Mouse (Mus musculus): ENCODE measurements around the gene Chrm5.
"Not testable (repeated sequence)": the region's sequence is repeated elsewhere in the genome, so short reads cannot be mapped to it uniquely, and the experiment has no call there.

The Chrm5 gene

GRCm38 (mm10) chr2:112482533-112483333 lies 2.2 kb upstream of the Chrm5 start:
- in situ Hi-C loops (cut with MboI, MseI): loop anchor here (10.0 kb wide), 1 partner anchor 108 kb away; the partner anchor contains the start of gene Katnbl1

DNA sequence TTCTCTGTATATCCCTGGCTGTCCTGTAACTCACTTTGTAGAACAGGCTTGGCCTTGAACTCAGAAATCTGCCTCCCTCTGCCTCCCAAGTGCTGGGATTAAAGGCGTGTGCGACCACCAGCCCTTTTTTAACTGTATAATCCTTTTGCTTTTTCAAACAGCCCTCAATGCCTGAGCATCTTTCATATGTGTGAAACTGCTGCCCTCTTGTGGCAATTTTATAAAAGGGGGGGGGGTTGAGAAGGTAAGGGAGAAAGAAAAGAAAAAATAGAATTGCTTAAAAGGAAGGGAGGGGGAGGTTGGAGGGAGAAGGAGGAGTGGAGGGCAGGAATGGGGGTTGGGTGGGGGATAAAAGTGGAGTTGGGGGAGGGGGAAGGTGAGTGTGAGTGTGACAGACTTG lies 995 bp upstream of the Chrm5 start:
- in situ Hi-C loops (cut with MboI, MseI): loop anchor here (10.0 kb wide), 1 partner anchor 107 kb away; the partner anchor contains the start of gene Katnbl1

- in situ Hi-C loops (cut with MboI, MseI): no loop called here
Measured at GRCm38 (mm10) chr2:112476554-112476953, 4.0 kb downstream of the Chrm5 start.

- in situ Hi-C loops (cut with MboI, MseI): no loop called here
Measured at GRCm38 (mm10) chr2:112474997-112475724, 5.4 kb downstream of the Chrm5 start.

- in situ Hi-C loops (cut with MboI, MseI): no loop called here
Measured at GRCm38 (mm10) chr2:112472076-112472475, 8.5 kb downstream of the Chrm5 start.

DNA sequence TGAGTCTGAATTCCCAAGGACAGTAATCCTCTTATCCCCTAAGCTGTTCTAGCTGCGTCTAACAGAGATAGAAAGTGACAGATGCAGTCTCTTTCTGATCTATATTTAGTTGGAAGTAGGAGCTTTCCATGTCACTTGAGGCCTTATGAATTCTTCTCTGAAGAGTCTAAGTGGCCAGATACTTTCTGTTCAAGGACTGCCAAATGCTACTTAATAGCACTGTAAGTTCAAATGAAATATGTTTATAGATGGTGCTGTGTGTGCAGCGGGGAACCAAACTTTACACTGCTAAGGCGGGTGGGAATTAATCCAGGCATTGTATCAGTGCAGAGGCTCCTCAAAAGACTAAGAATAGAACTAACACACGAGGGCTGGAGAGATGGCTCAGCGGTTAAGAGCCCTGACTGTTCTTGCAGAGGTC lies 9.6 kb downstream of the Chrm5 start:
- in situ Hi-C loops (cut with MboI, MseI): no loop called here

DNA sequence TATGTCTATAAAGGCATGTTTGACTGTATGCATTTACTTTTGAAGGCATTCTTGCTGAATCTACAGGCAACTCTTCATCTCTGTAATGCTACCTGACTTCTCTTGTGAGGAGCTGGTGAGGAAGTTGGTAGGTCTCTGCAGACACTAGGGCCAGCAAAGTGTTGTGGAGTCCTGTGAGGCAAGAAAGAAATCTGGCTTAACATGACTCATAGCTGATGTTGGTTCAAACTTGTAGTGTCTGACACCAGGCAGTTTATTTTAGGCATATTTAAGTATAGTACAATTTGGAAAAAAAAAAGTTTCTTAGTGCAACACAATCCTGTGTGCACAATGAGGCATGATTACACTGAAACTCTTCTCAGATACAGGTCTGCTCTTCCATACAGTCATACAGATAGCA lies 11.0 kb downstream of the Chrm5 start:
- in situ Hi-C loops (cut with MboI, MseI): loop anchor here (10.0 kb wide), 1 partner anchor 1375 kb away; the partner anchor contains the start of gene Arhgap11a

DNA sequence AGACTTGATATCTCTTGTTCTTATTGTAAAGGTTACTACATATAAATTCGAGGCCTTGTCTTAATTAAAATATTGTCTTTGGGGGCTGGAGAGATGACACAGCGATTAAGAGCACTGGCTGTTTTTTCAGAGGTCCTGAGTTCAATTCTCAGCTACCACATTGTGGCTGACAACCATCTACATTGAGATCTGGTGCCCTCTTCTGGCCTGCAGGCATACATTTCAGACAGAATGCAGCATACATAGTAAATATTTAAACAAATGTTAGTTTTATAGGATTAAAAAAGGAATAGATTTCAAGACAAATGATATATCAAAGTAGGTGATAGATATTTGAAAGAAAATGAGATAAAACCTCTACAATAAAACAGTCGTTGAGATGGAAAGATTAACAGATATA lies 20.0 kb downstream of the Chrm5 start:
- in situ Hi-C loops (cut with MboI, MseI): loop anchor here (10.0 kb wide), 1 partner anchor 1384 kb away; the partner anchor contains the start of gene Arhgap11a

- in situ Hi-C loops (cut with MboI, MseI): loop anchor here (5.0 kb wide), 2 partner anchors 83 to 188 kb away; partner anchors contain the start of genes Gm21985 and Slc12a6
Measured at GRCm38 (mm10) chr2:112454862-112455564, 25.6 kb downstream of the Chrm5 start, which contains the start of gene Emc7. TSS of gene Emc7 (plus strand) at chr2:112454997.

DNA sequence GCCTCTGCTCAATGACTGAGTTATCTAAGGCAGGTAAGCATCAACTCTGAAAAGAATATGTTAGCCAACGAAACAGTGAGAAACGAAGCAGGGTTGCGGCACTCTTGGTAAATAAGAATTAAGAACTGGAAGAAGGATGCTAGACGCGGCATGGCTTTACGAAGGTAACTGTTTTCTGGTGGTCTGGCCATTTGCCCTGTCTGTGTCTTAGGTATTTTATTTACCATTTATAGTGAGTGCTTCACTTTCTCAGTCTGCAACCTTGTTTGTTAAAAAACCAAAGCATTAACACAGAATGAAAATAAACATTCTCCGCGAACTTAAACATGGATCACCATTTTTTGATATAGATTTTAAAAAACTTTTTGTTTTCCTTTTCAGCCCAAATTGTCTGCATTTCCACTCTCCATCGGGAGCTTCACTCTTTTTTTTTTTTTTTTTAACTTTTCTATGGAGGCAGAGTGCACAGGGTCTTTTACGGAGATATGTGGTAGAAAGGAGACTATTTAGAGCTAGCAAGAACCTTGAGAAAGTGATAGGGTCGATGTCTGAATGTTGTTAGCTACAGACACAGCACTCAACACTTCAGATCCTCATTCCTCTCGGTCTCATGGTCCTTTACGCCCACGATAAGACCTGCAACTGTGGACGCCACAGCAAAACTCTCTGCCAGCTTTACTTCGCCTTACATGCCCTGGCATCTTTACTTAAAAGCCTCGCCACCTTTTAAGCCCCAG lies 26.3 kb downstream of the Chrm5 start:
- in situ Hi-C loops (cut with MboI, MseI): loop anchor here (5.0 kb wide), 1 partner anchor 82 kb away; no protein-coding TSS in a partner anchor

DNA sequence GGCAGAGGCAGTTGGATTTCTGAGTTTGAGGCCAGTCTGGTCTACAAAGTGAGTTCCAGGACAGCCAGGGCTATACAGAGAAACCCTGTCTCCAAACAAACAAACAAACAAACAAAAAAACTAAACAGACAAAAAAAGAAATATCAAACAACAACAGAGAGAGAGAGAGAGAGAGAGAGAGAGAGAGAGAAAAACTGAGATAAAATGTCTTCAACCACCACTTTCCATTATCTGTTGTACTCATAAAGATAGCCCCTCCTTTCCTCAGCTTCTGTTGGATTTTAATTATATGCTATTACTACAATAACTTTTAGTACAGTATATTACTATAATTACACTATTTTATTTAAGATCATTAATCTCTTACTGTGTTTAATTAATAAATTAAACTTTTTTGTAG lies 28.1 kb downstream of the Chrm5 start:
- in situ Hi-C loops (cut with MboI, MseI): loop anchor here (5.0 kb wide), 1 partner anchor 80 kb away; no protein-coding TSS in a partner anchor

DNA sequence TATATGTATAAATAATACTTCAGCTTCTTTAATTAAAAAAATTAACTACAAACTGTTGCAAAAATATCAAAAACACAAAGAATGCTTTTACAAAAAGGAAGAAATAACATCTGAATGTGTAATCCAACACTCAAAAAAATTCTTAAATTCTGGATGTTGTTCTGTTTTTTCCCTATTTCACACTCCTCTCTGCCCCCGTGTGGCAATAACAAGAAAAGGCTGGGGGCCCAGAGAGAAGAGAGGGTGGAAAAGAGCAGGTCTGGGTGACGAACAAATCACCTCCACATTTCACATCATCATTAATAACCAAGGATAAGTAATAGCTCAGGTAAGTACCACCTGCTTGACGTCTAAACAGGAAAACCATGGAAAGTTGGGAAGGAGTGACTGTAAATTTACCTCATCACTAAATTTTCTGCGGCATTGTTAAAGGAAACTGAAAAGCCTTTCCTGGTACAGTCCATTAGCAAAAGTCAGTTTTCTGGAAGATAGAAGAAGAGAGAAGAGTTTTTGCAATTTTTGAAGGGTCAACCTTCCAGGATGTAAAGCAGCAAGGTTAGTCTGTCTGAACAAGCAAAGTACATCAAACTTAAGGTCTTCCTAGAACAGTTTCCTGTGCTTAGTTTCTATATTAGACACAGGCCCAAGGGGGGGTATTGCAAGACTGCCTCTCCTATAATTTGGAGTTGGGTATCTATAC lies 30.8 kb downstream of the Chrm5 start:
- in situ Hi-C loops (cut with MboI, MseI): loop anchor here (5.0 kb wide), 1 partner anchor 77 kb away; no protein-coding TSS in a partner anchor

DNA sequence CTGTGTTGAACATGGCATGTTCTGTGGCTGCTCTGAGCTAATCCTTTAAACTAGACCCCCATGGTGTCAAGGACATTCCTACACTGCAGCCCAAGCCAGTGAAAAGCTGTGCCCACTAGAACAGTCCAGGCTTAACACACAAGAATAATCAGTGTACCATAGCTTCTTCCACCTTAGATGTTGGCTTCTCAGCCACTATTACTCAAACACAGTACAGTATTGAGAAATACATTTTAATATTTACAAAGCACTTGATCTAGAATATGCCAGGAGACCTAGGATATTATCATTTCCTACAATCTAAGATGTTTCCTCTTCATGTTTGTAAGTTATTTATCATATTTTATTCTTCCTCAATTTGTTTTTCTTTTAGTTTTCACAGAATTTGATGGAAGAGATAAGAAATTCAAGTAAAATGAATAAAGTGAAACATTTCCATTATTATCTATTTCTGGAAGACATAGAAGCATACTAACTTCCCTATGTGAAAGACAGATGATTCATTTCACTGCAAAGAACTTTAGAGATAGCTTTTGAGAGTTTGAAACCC lies 32.0 kb downstream of the Chrm5 start:
- in situ Hi-C loops (cut with MboI, MseI): no loop called here

GRCm38 (mm10) chr2:112448046-112448445 lies 32.5 kb downstream of the Chrm5 start:
- in situ Hi-C loops (cut with MboI, MseI): not testable (repeated sequence)

- in situ Hi-C loops (cut with MboI, MseI): no loop called here
Measured at GRCm38 (mm10) chr2:112445511-112445910, 35.1 kb downstream of the Chrm5 start.

DNA sequence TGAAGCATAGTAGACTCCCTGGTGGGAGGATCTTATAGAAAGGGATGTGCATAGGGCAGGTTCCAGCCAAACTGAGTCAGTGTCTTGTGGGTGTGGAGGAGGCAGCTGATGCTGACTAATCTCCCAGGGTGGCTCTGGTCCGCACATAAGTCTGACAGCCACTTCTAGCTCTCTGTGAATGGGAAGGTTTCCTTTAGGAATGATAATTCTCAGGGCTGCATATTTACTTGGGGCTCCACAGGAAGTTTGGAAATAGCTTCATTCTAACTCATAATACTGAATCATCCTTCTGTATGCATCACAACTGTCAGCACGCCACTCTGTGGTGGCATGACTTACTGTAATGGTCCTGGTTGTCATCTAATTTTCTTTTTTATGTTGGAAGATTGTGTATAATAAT lies 37.1 kb downstream of the Chrm5 start:
- in situ Hi-C loops (cut with MboI, MseI): no loop called here

- in situ Hi-C loops (cut with MboI, MseI): no loop called here
Measured at GRCm38 (mm10) chr2:112437589-112437988, 43.0 kb downstream of the Chrm5 start.

GRCm38 (mm10) chr2:112436292-112436691 lies 44.3 kb downstream of the Chrm5 start:
- in situ Hi-C loops (cut with MboI, MseI): no loop called here

GRCm38 (mm10) chr2:112433359-112433758 lies 47.2 kb downstream of the Chrm5 start:
- in situ Hi-C loops (cut with MboI, MseI): no loop called here

GRCm38 (mm10) chr2:112432523-112432922 lies 48.0 kb downstream of the Chrm5 start:
- in situ Hi-C loops (cut with MboI, MseI): no loop called here
